Mouse (Mus musculus) megakaryocyte, embryonic 14.5 days (primary cell): ENCODE data around the gene Gm45837.

Source experiments
- FLI1 ChIP-seq: IDR thresholded peaks from 2 replicates; pipeline ENCODE4 v1.6.1; 2012; ENCODE audit warnings: low read length, inconsistent platforms, mixed read lengths
- GATA1 ChIP-seq: IDR thresholded peaks from 3 replicates; pipeline ENCODE4 v1.6.1; 2012; ENCODE audit warnings: mixed read lengths, low read length, inconsistent platforms, borderline replicate concordance

DNA sequence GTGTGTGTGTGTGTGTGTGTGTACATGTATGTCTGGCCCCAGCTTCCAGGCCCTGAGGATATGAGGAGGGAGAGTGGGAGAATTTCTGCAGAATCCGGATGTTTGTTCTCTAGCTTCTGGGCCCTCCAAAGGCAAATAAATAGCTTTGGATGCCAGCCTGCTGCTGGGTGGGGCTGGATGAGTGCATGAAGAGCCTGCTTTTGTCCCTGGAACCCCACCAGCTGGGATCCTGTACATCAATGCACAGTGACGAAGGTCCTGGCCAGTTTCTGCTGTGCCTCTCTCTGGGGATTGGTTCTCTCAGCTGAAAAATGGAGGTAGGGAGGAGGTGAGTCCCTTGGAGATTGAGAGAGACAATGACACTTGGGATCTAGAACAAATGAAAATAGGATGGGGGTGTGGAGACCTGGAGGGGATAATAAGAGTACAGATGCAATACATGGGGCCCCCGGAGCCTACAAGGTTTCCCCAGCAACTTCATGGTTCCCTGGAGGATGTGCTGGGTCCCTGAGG, 61.3 kb downstream of the Gm45837 start:
- TF ChIP-seq GATA1 (no peak), FLI1 (no peak)
